11 mouse cellular contexts compared by ENCODE assay signal in genomic region chr12:107999751-108000714, GRCm38 (mm10). TPM values are rescaled to one million over a fixed set of nuclear protein-coding genes. Genes with fewer than 3 reads are reported as not detected.
DNase-seq lines count a peak whose midpoint lies in the region; ATAC-seq and TF ChIP-seq lines count a peak whose summit lies in the region.
"Had no signal": no experiment of that assay in that cellular context is flagged by ENCODE, and none has a peak within 500 bp of the region (broad histone marks: within the 10 kb centered on the region; RNA-seq: fewer than 3 reads in every experiment).

No protein-coding gene starts in this region.

- no peaks in the 10 kb centered on the region for H3K4me1 ChIP-seq in cortical plate, adult 2 months (ENCODE audit: control insufficient read depth, insufficient read depth, low read length)
- peaks cover 63% of the 10 kb centered on the region for H3K4me1 ChIP-seq in embryonic facial prominence, embryonic 15.5 days
- H3K4me1 ChIP-seq in midbrain, embryonic 16.5 days (ENCODE audit: control insufficient read depth, insufficient read depth, low read length), result peaks cover 27% of the 10 kb centered on the region

- WGBS in embryonic facial prominence, embryonic 15.5 days, result 34% methylated on average over 15 of the region's 15 CpGs
- WGBS in midbrain, embryonic 16.5 days, result 70% methylated on average over 15 of the region's 15 CpGs

- H3K9me3 ChIP-seq in embryonic facial prominence, embryonic 15.5 days (replicated peaks), result no peaks in the 10 kb centered on the region
- H3K9me3 ChIP-seq in midbrain, embryonic 16.5 days (replicated peaks; ENCODE audit: control insufficient read depth, low read length, poor library complexity, severe bottlenecking), result no peaks in the 10 kb centered on the region

- peak; percentile 60 for DNase-seq in induced T-regulatory cell, adult 2 months (ENCODE audit: low read depth)
- DNase-seq in lung, postnatal 36 days, result no peak
- DNase-seq in left cerebral cortex, adult 18-20 months (ENCODE audit: low spot score in 2 of 2), result no peak
- no peak for DNase-seq in cerebellum, postnatal 14 days
- DNase-seq in frontal cortex, adult 2 months (ENCODE audit: extremely low spot score in 1 of 2, low spot score in 1 of 2), result no peak
- DNase-seq: cerebellum, postnatal 10 days; kidney, adult 11 months had no signal

- ATAC-seq in embryonic facial prominence, embryonic 15.5 days (ENCODE audit: insufficient number of reproducible peaks, low FRiP score, low TSS enrichment, low read depth), result no peak
- ATAC-seq in midbrain, embryonic 16.5 days, result no peak

- no peaks in the 10 kb centered on the region for H3K36me3 ChIP-seq in embryonic facial prominence, embryonic 15.5 days
- no peaks in the 10 kb centered on the region for H3K36me3 ChIP-seq in midbrain, embryonic 16.5 days (ENCODE audit: control insufficient read depth, insufficient read depth, low read length)
- H3K36me3 ChIP-seq: G1E had no signal

- peak overlapping the region; percentile 97 for H3K27ac ChIP-seq in cortical plate, adult 2 months (ENCODE audit: insufficient read depth, low read length)
- H3K27ac ChIP-seq in embryonic facial prominence, embryonic 15.5 days (replicated peaks), result peak overlapping the region; percentile 73
- H3K27ac ChIP-seq in midbrain, embryonic 16.5 days (ENCODE audit: low read length), result peak overlapping the region; percentile 97

- H3K4me2 ChIP-seq in embryonic facial prominence, embryonic 15.5 days (replicated peaks), result peak overlapping the region; percentile 92
- H3K4me2 ChIP-seq in midbrain, embryonic 16.5 days (ENCODE audit: low read length), result peak overlapping the region; percentile 93

- TF ChIP-seq POLR2A in cortical plate, adult 2 months (IDR thresholded peaks at IDR 0.05; ENCODE audit: extremely low read depth, insufficient read depth, low read length), result 0 out of 2 replicates have a peak, but pooled peaks have one; percentile 5

- TF ChIP-seq CTCF in cortical plate, adult 2 months (IDR thresholded peaks at IDR 0.05; ENCODE audit: extremely low read depth, insufficient read depth, low read length), result no peak

- peak overlapping the region; percentile 93; the same call in 1 of the 2 replicates for H3K9ac ChIP-seq in embryonic facial prominence, embryonic 15.5 days
- H3K9ac ChIP-seq in midbrain, embryonic 16.5 days (ENCODE audit: low read depth, low read length), result peak overlapping the region; percentile 94

- H3K27me3 ChIP-seq in embryonic facial prominence, embryonic 15.5 days, result no peaks in the 10 kb centered on the region
- H3K27me3 ChIP-seq in midbrain, embryonic 16.5 days (ENCODE audit: control insufficient read depth, insufficient read depth, low read depth, low read length), result peaks cover 3% of the 10 kb centered on the region

- H3K4me3 ChIP-seq in cortical plate, adult 2 months (ENCODE audit: insufficient read depth, low read length), result peak overlapping the region; percentile 61
- peak overlapping the region; percentile 84 for H3K4me3 ChIP-seq in embryonic facial prominence, embryonic 15.5 days (replicated peaks)
- peak overlapping the region; percentile 94 for H3K4me3 ChIP-seq in midbrain, embryonic 16.5 days (ENCODE audit: low read depth, low read length)

RNA-seq across cellular contexts. Expression of gene Bcl11b, which starts 3.4 kb away (rescaled TPM):
- 23.9 and 27.2 TPM in 2 replicates for polyA plus RNA-seq in cortical plate, adult 2 months (2012; rRNA removed)
- polyA plus RNA-seq in embryonic facial prominence, embryonic 15.5 days (2015; fragmentation: Nextera tagmentation; extraction: Ambion mirVana), result 27.0 and 28.8 TPM in 2 replicates
- 22.6 and 23.9 TPM in 2 replicates for polyA plus RNA-seq in midbrain, embryonic 16.5 days (2015; fragmentation: Nextera tagmentation; extraction: Ambion mirVana)
- 10 to 100 TPM; 60.4 to 75.6 TPM for total RNA-seq in left cerebral cortex, adult 18-20 months (2021)
- 38.0 and 43.9 TPM in 2 replicates for polyA plus RNA-seq in frontal cortex, adult 2 months (2012; rRNA removed)
- polyA plus RNA-seq: G1E had no signal
